Mouse (Mus musculus) cerebellum, postnatal 10 days (tissue): ENCODE results near the gene 5730409E04Rik.

Experiments
- DNase-seq, 2 experiments: peaks; one replicate each; pipeline ENCODE4 v3.0.0; 2021; ENCODE audit warnings: mixed read lengths in 2 of 2

5730409E04Rik gene

GRCm38 (mm10) chr4:126639339-126639738 lies 29.7 kb downstream of the 5730409E04Rik start:
- peak; percentile 49 to 55 for DNase-seq

- no peak for DNase-seq
Measured at GRCm38 (mm10) chr4:126641901-126642300, 32.3 kb downstream of the 5730409E04Rik start.

- DNase-seq, result no peak
Measured at GRCm38 (mm10) chr4:126643815-126644214, 34.2 kb downstream of the 5730409E04Rik start.

- DNase-seq, result no peak
Measured at GRCm38 (mm10) chr4:126644333-126644963, 34.8 kb downstream of the 5730409E04Rik start.

- DNase-seq, result peak; percentile 73 to 75
Measured at GRCm38 (mm10) chr4:126647996-126648910, 38.6 kb downstream of the 5730409E04Rik start.

- DNase-seq, result no peak
Measured at GRCm38 (mm10) chr4:126653148-126653547, 43.5 kb downstream of the 5730409E04Rik start.

- peak; percentile 32 to 42 for DNase-seq
Measured at GRCm38 (mm10) chr4:126655356-126655755, 45.7 kb downstream of the 5730409E04Rik start.

- peak; percentile 87 to 91 for DNase-seq
Measured at GRCm38 (mm10) chr4:126661249-126661648, 51.6 kb downstream of the 5730409E04Rik start.
